Mouse (Mus musculus): ENCODE data around the gene Gm5862.
"Not testable (repeated sequence)": the region's sequence is repeated elsewhere in the genome, so short reads cannot be mapped to it uniquely, and the experiment has no call there.

DNA sequence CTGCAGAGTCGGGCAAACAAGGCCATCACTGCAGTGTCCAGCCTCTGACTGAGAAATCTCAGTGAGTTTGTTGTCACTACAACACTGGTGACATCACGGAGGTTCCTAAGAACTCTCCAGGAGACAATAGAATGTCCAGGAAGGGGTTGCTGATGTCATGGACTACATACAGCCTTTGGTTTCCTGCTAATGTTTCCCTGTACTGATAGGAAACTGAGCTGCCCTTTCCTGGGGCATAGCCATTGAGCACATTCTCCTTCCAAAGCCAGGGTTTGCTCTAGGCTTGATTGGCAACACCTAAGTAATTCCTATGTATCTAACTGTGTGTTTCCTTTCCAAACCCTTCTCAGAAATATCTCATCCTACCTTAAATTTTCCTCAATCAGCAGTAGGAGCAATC lies 50.2 kb downstream of the Gm5862 start, which contains the start of gene Gm21680:
- not testable (repeated sequence) for TF ChIP-seq CTCF (IDR thresholded peaks at IDR 0.05; ENCODE audit: borderline replicate concordance, insufficient read depth, low read length); POLR2A (IDR thresholded peaks at IDR 0.05; ENCODE audit: low read depth, low read length)
